Mouse (Mus musculus): ENCODE data around the gene Nsl1. TPM values are rescaled to one million over a fixed set of nuclear protein-coding genes. Genes with fewer than 3 reads are reported as not detected.

Nsl1 gene
- polyA plus RNA-seq, 1 experiment from 2014 or later, result 23.3 TPM

DNA sequence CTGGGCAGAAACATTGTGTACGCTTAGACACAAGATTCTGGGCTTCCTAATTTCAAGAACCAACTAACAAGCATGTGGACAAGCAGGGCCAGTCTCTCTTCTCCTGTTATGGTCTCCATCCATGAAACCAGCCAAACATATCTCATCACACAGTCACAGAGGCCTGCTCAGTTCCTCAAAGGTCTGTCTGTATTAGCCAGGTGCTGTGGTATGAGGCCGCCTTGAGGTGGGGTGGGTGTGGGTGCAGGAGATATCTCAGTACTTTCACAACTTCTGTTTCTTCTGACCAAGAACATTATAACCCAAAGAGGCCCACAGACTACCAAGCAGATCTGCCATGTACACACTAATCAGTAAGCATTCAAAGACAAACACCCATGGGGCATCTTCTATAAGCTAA lies 17.5 kb upstream of the Nsl1 start:
- Histone ChIP-seq H3K27ac (ENCODE audit: low read depth, low read length) (no peak overlapping the region), H3K9me3 (ENCODE audit: control insufficient read depth, low read length) (no peaks in the 10 kb centered on the region), H3K4me3 (ENCODE audit: low read length) (no peak overlapping the region), H3K27me3 (ENCODE audit: control insufficient read depth, insufficient read depth, low read length) (no peaks in the 10 kb centered on the region), H3K9ac (ENCODE audit: low read depth, low read length) (no peak overlapping the region), H3K4me2 (replicated peaks; ENCODE audit: low read depth, low read length) (no peak overlapping the region), H3K4me1 (ENCODE audit: control insufficient read depth, insufficient read depth, low read length) (no peaks in the 10 kb centered on the region), H3K36me3 (ENCODE audit: control insufficient read depth, insufficient read depth, low read length) (no peaks in the 10 kb centered on the region)
- WGBS, result 98% methylated on average over 2 of the region's 2 CpGs
- no peak for ATAC-seq (ENCODE audit: low FRiP score, low TSS enrichment)

GRCm38 (mm10) chr1:191046231-191046824 lies 16.5 kb upstream of the Nsl1 start:
- H3K27ac ChIP-seq (ENCODE audit: low read depth, low read length), result no peak overlapping the region
- no peak for ATAC-seq (ENCODE audit: low FRiP score, low TSS enrichment)
- no peak overlapping the region for H3K4me2 ChIP-seq (replicated peaks; ENCODE audit: low read depth, low read length)
- no peaks in the 10 kb centered on the region for H3K27me3 ChIP-seq (ENCODE audit: control insufficient read depth, insufficient read depth, low read length)
- H3K9ac ChIP-seq (ENCODE audit: low read depth, low read length), result no peak overlapping the region
- WGBS, result 78% methylated on average over 7 of the region's 7 CpGs
- no peaks in the 10 kb centered on the region for H3K36me3 ChIP-seq (ENCODE audit: control insufficient read depth, insufficient read depth, low read length)
- no peaks in the 10 kb centered on the region for H3K9me3 ChIP-seq (ENCODE audit: control insufficient read depth, low read length)
- H3K4me3 ChIP-seq (ENCODE audit: low read length), result no peak overlapping the region
- no peaks in the 10 kb centered on the region for H3K4me1 ChIP-seq (ENCODE audit: control insufficient read depth, insufficient read depth, low read length)

GRCm38 (mm10) chr1:191053555-191053954 lies 9.3 kb upstream of the Nsl1 start:
- Histone ChIP-seq H3K27me3 (ENCODE audit: control insufficient read depth, insufficient read depth, low read length) (no peaks in the 10 kb centered on the region), H3K9ac (ENCODE audit: low read depth, low read length) (no peak overlapping the region), H3K36me3 (ENCODE audit: control insufficient read depth, insufficient read depth, low read length) (no peaks in the 10 kb centered on the region), H3K4me3 (ENCODE audit: low read length) (no peak overlapping the region), H3K4me2 (replicated peaks; ENCODE audit: low read depth, low read length) (no peak overlapping the region), H3K4me1 (ENCODE audit: control insufficient read depth, insufficient read depth, low read length) (no peaks in the 10 kb centered on the region), H3K27ac (ENCODE audit: low read depth, low read length) (no peak overlapping the region), H3K9me3 (ENCODE audit: control insufficient read depth, low read length) (no peaks in the 10 kb centered on the region)
- ATAC-seq (ENCODE audit: low FRiP score, low TSS enrichment), result peak; percentile 43; the same call in 1 of the 2 replicates
- 58% methylated on average over 3 of the region's 3 CpGs for WGBS

DNA sequence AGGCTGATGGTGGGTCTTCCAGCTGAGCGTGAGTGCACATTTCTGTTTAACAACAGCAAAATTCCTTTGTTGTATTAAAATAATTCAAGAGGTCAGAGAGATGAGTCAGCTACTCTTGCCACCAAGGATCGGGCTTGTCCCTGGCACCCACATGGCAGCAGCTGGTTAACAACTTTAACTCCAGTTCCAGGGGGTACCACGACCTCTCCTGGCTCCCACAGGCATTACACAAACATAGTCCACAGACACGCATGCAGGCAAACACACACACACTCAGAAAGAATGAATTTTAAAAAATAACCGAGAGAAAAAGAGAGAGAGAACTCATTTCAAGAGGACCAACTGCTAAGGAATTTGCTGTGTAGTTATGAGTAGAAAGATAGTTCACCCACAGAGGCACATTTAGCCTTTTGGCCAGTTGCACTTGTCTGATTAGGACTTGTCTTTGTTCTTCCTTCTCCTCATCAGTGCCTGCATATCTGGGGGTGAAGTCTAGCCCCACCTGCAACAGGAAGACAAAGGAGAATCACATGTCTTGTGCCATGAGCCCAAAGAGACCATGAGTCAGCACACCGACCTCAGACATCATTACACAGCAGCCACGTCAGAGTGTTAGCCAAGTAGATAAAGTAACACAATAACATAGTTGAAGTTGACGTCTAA lies 7.8 kb upstream of the Nsl1 start:
- no peak for ATAC-seq (ENCODE audit: low FRiP score, low TSS enrichment)
- no peak overlapping the region for H3K9ac ChIP-seq (ENCODE audit: low read depth, low read length)
- no peaks in the 10 kb centered on the region for H3K36me3 ChIP-seq (ENCODE audit: control insufficient read depth, insufficient read depth, low read length)
- H3K4me2 ChIP-seq (replicated peaks; ENCODE audit: low read depth, low read length), result no peak overlapping the region
- H3K4me1 ChIP-seq (ENCODE audit: control insufficient read depth, insufficient read depth, low read length), result no peaks in the 10 kb centered on the region
- no peak overlapping the region for H3K4me3 ChIP-seq (ENCODE audit: low read length)
- H3K27ac ChIP-seq (ENCODE audit: low read depth, low read length), result no peak overlapping the region
- no peaks in the 10 kb centered on the region for H3K9me3 ChIP-seq (ENCODE audit: control insufficient read depth, low read length)
- WGBS, result 74% methylated on average over 8 of the region's 8 CpGs
- no peaks in the 10 kb centered on the region for H3K27me3 ChIP-seq (ENCODE audit: control insufficient read depth, insufficient read depth, low read length)

- H3K4me1 ChIP-seq (ENCODE audit: control insufficient read depth, insufficient read depth, low read length), result no peaks in the 10 kb centered on the region
- no peak overlapping the region for H3K27ac ChIP-seq (ENCODE audit: low read depth, low read length)
- H3K4me2 ChIP-seq (replicated peaks; ENCODE audit: low read depth, low read length), result no peak overlapping the region
- no peak overlapping the region for H3K9ac ChIP-seq (ENCODE audit: low read depth, low read length)
- H3K36me3 ChIP-seq (ENCODE audit: control insufficient read depth, insufficient read depth, low read length), result no peaks in the 10 kb centered on the region
- H3K9me3 ChIP-seq (ENCODE audit: control insufficient read depth, low read length), result no peaks in the 10 kb centered on the region
- no peaks in the 10 kb centered on the region for H3K27me3 ChIP-seq (ENCODE audit: control insufficient read depth, insufficient read depth, low read length)
- 75% methylated on average over 2 of the region's 2 CpGs for WGBS
- ATAC-seq (ENCODE audit: low FRiP score, low TSS enrichment), result no peak
- no peak overlapping the region for H3K4me3 ChIP-seq (ENCODE audit: low read length)
These were observed 7.3 kb upstream of the Nsl1 start for GRCm38 (mm10) chr1:191055533-191055873.

GRCm38 (mm10) chr1:191057461-191057860 lies 5.4 kb upstream of the Nsl1 start:
- H3K27me3 ChIP-seq (ENCODE audit: control insufficient read depth, insufficient read depth, low read length), result no peaks in the 10 kb centered on the region
- no peak overlapping the region for H3K4me3 ChIP-seq (ENCODE audit: low read length)
- H3K4me1 ChIP-seq (ENCODE audit: control insufficient read depth, insufficient read depth, low read length), result no peaks in the 10 kb centered on the region
- H3K4me2 ChIP-seq (replicated peaks; ENCODE audit: low read depth, low read length), result no peak overlapping the region
- no peaks in the 10 kb centered on the region for H3K36me3 ChIP-seq (ENCODE audit: control insufficient read depth, insufficient read depth, low read length)
- no peak overlapping the region for H3K9ac ChIP-seq (ENCODE audit: low read depth, low read length)
- no peaks in the 10 kb centered on the region for H3K9me3 ChIP-seq (ENCODE audit: control insufficient read depth, low read length)
- ATAC-seq (ENCODE audit: low FRiP score, low TSS enrichment), result no peak
- H3K27ac ChIP-seq (ENCODE audit: low read depth, low read length), result no peak overlapping the region
- WGBS, result 65% methylated on average over 3 of the region's 3 CpGs

- H3K9ac ChIP-seq (ENCODE audit: low read depth, low read length), result peak overlapping the region; percentile 89
- no peak overlapping the region; the same call in 1 of the 2 replicates for H3K27ac ChIP-seq (ENCODE audit: low read depth, low read length)
- H3K9me3 ChIP-seq (ENCODE audit: control insufficient read depth, low read length), result no peaks in the 10 kb centered on the region
- peak overlapping the region; percentile 87 for H3K4me2 ChIP-seq (replicated peaks; ENCODE audit: low read depth, low read length)
- peak; percentile 17 for ATAC-seq (ENCODE audit: low FRiP score, low TSS enrichment)
- no peaks in the 10 kb centered on the region for H3K27me3 ChIP-seq (ENCODE audit: control insufficient read depth, insufficient read depth, low read length)
- H3K4me1 ChIP-seq (ENCODE audit: control insufficient read depth, insufficient read depth, low read length), result peaks cover 8% of the 10 kb centered on the region
- peak overlapping the region; percentile 93 for H3K4me3 ChIP-seq (ENCODE audit: low read length)
- peaks cover 20% of the 10 kb centered on the region for H3K36me3 ChIP-seq (ENCODE audit: control insufficient read depth, insufficient read depth, low read length)
- WGBS, result 5% methylated on average over 15 of the region's 15 CpGs
These were observed 501 bp upstream of the Nsl1 start for GRCm38 (mm10) chr1:191062241-191062780.

- no peak for ATAC-seq (ENCODE audit: low FRiP score, low TSS enrichment)
- no peaks in the 10 kb centered on the region for H3K9me3 ChIP-seq (ENCODE audit: control insufficient read depth, low read length)
- H3K4me2 ChIP-seq (replicated peaks; ENCODE audit: low read depth, low read length), result peak overlapping the region; percentile 65
- H3K4me3 ChIP-seq (ENCODE audit: low read length), result peak overlapping the region; percentile 93
- no peak overlapping the region for H3K27ac ChIP-seq (ENCODE audit: low read depth, low read length)
- H3K27me3 ChIP-seq (ENCODE audit: control insufficient read depth, insufficient read depth, low read length), result no peaks in the 10 kb centered on the region
- H3K4me1 ChIP-seq (ENCODE audit: control insufficient read depth, insufficient read depth, low read length), result peaks cover 8% of the 10 kb centered on the region
- WGBS, result 65% methylated on average over 9 of the region's 9 CpGs
- peak overlapping the region; percentile 89 for H3K9ac ChIP-seq (ENCODE audit: low read depth, low read length)
- peaks cover 32% of the 10 kb centered on the region for H3K36me3 ChIP-seq (ENCODE audit: control insufficient read depth, insufficient read depth, low read length)
These were observed 888 bp downstream of the Nsl1 start for GRCm38 (mm10) chr1:191063700-191064099.

GRCm38 (mm10) chr1:191064535-191064934 lies 1.7 kb downstream of the Nsl1 start:
- WGBS, result 91% methylated on average over 2 of the region's 2 CpGs
- H3K9ac ChIP-seq (ENCODE audit: low read depth, low read length), result no peak overlapping the region
- no peak for ATAC-seq (ENCODE audit: low FRiP score, low TSS enrichment)

More at GRCm38 (mm10) chr1:191064535-191064934, 1.7 kb downstream of the Nsl1 start:
- Histone ChIP-seq H3K36me3 (ENCODE audit: control insufficient read depth, insufficient read depth, low read length) (peaks cover 40% of the 10 kb centered on the region), H3K27ac (ENCODE audit: low read depth, low read length) (no peak overlapping the region), H3K4me2 (replicated peaks; ENCODE audit: low read depth, low read length) (no peak overlapping the region), H3K4me1 (ENCODE audit: control insufficient read depth, insufficient read depth, low read length) (peaks cover 8% of the 10 kb centered on the region), H3K4me3 (ENCODE audit: low read length) (no peak overlapping the region), H3K9me3 (ENCODE audit: control insufficient read depth, low read length) (no peaks in the 10 kb centered on the region), H3K27me3 (ENCODE audit: control insufficient read depth, insufficient read depth, low read length) (no peaks in the 10 kb centered on the region)

All from kidney, embryonic 14.5 days (tissue).